Mouse (Mus musculus) ES-Bruce4 (cell line): ENCODE results near the gene Unc5cl. TPM values are rescaled to one million over a fixed set of nuclear protein-coding genes. Genes with fewer than 3 reads are reported as not detected.

Source experiments
- H3K27ac ChIP-seq: 2 replicates; pipeline ENCODE4 v1.5.1; 2012; ENCODE audit warnings: low read length, inconsistent platforms; ENCODE audit not compliant: insufficient read depth
- H3K27me3 ChIP-seq: 2 replicates; pipeline ENCODE4 v1.6.1; 2012; ENCODE audit warnings: mild to moderate bottlenecking, low read length, inconsistent platforms; ENCODE audit not compliant: control insufficient read depth, poor library complexity, insufficient read depth, severe bottlenecking
- H3K36me3 ChIP-seq: 2 replicates; pipeline ENCODE4 v1.6.1; 2012; ENCODE audit warnings: inconsistent platforms, mild to moderate bottlenecking, low read length, moderate library complexity; ENCODE audit not compliant: control insufficient read depth, poor library complexity, insufficient read depth, severe bottlenecking
- H3K4me1 ChIP-seq: one replicate; pipeline ENCODE4 v1.8.1; 2011; ENCODE audit warnings: low read length; ENCODE audit not compliant: control insufficient read depth, insufficient read depth
- H3K4me3 ChIP-seq: 2 replicates; pipeline ENCODE4 v1.5.1; 2011; ENCODE audit warnings: low read depth, mild to moderate bottlenecking, low read length
- H3K9ac ChIP-seq: 2 replicates; pipeline ENCODE4 v1.6.1; 2012; ENCODE audit warnings: low read depth, mild to moderate bottlenecking, inconsistent platforms; ENCODE audit not compliant: poor library complexity, severe bottlenecking
- H3K9me3 ChIP-seq: replicated peaks from 2 replicates; pipeline ENCODE4 v1.6.1; 2012; ENCODE audit warnings: mild to moderate bottlenecking, low read length, inconsistent platforms; ENCODE audit not compliant: control insufficient read depth, poor library complexity, insufficient read depth, severe bottlenecking
- CTCF ChIP-seq: IDR thresholded peaks from one replicate; pipeline ENCODE4 v1.8.1; 2011; ENCODE audit warnings: low read depth, low read length
- EP300 ChIP-seq: IDR thresholded peaks from 2 replicates; pipeline ENCODE4 v1.6.1; 2011; ENCODE audit warnings: low read depth, low read length; ENCODE audit not compliant: insufficient read depth
- POLR2A ChIP-seq: IDR thresholded peaks from one replicate; pipeline ENCODE4 v1.8.1; 2011; ENCODE audit warnings: low read length; ENCODE audit not compliant: insufficient read depth
- polyA plus RNA-seq: library from polyadenylated mRNA; stranded (reverse); fragments of >200 nt; gene quantifications from 2 replicates; pipeline ENCODE4 v1.2.4, GENCODE M21; 2011; ENCODE audit warnings: low read depth; ENCODE audit not compliant: missing spikeins, insufficient read depth, insufficient read length

The Unc5cl gene
- polyA plus RNA-seq, 1 experiment: 0.90 TPM

- H3K27ac ChIP-seq: no peak overlapping the region
- TF ChIP-seq CTCF (no peak), EP300 (no peak), POLR2A (no peak)
- no peak overlapping the region for H3K9ac ChIP-seq
- peaks cover 2% of the 10 kb centered on the region for H3K4me1 ChIP-seq
- H3K36me3 ChIP-seq: peaks cover 37% of the 10 kb centered on the region
- H3K4me3 ChIP-seq: no peak overlapping the region
- no peaks in the 10 kb centered on the region for H3K9me3 ChIP-seq
- H3K27me3 ChIP-seq: no peaks in the 10 kb centered on the region
Observed at GRCm38 (mm10) chr17:48418781-48419180, 35.9 kb upstream of the Unc5cl start.

- peaks cover 32% of the 10 kb centered on the region for H3K36me3 ChIP-seq
- TF ChIP-seq EP300: no peak
- TF ChIP-seq POLR2A: no peak
- no peak for TF ChIP-seq CTCF
Observed at GRCm38 (mm10) chr17:48419571-48419970, 35.1 kb upstream of the Unc5cl start.

GRCm38 (mm10) chr17:48424237-48424636 lies 30.5 kb upstream of the Unc5cl start:
- Histone ChIP-seq H3K27me3 (no peaks in the 10 kb centered on the region), H3K27ac (no peak overlapping the region), H3K4me1 (peaks cover 2% of the 10 kb centered on the region), H3K4me3 (no peak overlapping the region), H3K9me3 (no peaks in the 10 kb centered on the region), H3K9ac (no peak overlapping the region), H3K36me3 (no peaks in the 10 kb centered on the region; the same call in 1 of the 2 replicates)
- TF ChIP-seq CTCF (no peak), EP300 (no peak), POLR2A (no peak)

More at GRCm38 (mm10) chr17:48419571-48419970, 35.1 kb upstream of the Unc5cl start:
- Histone ChIP-seq H3K27me3 (no peaks in the 10 kb centered on the region), H3K4me1 (peaks cover 2% of the 10 kb centered on the region), H3K9me3 (no peaks in the 10 kb centered on the region), H3K9ac (no peak overlapping the region), H3K4me3 (no peak overlapping the region), H3K27ac (no peak overlapping the region)

GRCm38 (mm10) chr17:48425823-48426612 lies 28.7 kb upstream of the Unc5cl start:
- no peaks in the 10 kb centered on the region for H3K9me3 ChIP-seq
- peaks cover 4% of the 10 kb centered on the region for H3K4me1 ChIP-seq
- TF ChIP-seq EP300 (no peak), POLR2A (no peak), CTCF (no peak)
- H3K4me3 ChIP-seq: no peak overlapping the region
- no peaks in the 10 kb centered on the region for H3K36me3 ChIP-seq
- H3K27ac ChIP-seq: no peak overlapping the region
- no peaks in the 10 kb centered on the region for H3K27me3 ChIP-seq
- no peak overlapping the region for H3K9ac ChIP-seq

GRCm38 (mm10) chr17:48426991-48427750 lies 27.5 kb upstream of the Unc5cl start:
- no peak for TF ChIP-seq EP300
- no peak for TF ChIP-seq CTCF
- TF ChIP-seq POLR2A: no peak
- Histone ChIP-seq H3K27me3 (no peaks in the 10 kb centered on the region), H3K9ac (peak overlapping the region; percentile 3; the same call in 1 of the 2 replicates), H3K4me1 (peaks cover 9% of the 10 kb centered on the region), H3K4me3 (no peak overlapping the region), H3K36me3 (no peaks in the 10 kb centered on the region), H3K9me3 (no peaks in the 10 kb centered on the region), H3K27ac (peak overlapping the region; percentile 45; the same call in 1 of the 2 replicates)
